Mouse (Mus musculus) Patski (cell line): ENCODE measurements around the gene Asic2. TPM values are rescaled to one million over a fixed set of nuclear protein-coding genes. Genes with fewer than 3 reads are reported as not detected.
A peak's percentile ranks its signal among the peaks of the same experiment; 100 is the strongest.

ENCODE experiments used
- ATAC-seq: fragments of 100-300 bp; one replicate; pipeline ENCODE4 v1.8.0; 2021
- CTCF ChIA-PET: fragments of 350-600 bp; sonication (Branson Sonifier 250); formaldehyde crosslinking; loops from one replicate; lab custom pipeline; 2022; ENCODE audit warnings: inconsistent platforms; lab: Charles Lee
- POLR2A ChIA-PET: fragments of 350-600 bp; sonication (Branson Sonifier 250); formaldehyde crosslinking; loops from one replicate; lab custom pipeline; 2022; ENCODE audit warnings: antibody characterized with exemption, inconsistent platforms; lab: Charles Lee
- DNase-seq: peaks from one replicate; pipeline ENCODE4 v3.0.0-alpha.2; 2011; ENCODE audit warnings: low read depth, low spot score
- H3K27me3 ChIP-seq: fragments of 371-371 bp; one replicate; pipeline ENCODE4 v1.5.1; 2021
- CTCF ChIP-seq: fragments of 100-300 bp; IDR thresholded peaks from one replicate; pipeline ENCODE4 v1.5.1; 2021
- in situ Hi-C: fragments of 300-500 bp; cut with MboI; formaldehyde crosslinking; loops from 3 replicates; pipeline ENCODE4 v1.11.1; 2018; ENCODE audit warnings: low pct_unique_long_range_greater_than_20kb, mixed read lengths
- polyA plus RNA-seq: library from polyadenylated mRNA; unstranded; gene quantifications from one replicate; pipeline ENCODE4 v1.2.3, GENCODE M21; 2021

The Asic2 gene
- polyA plus RNA-seq, 1 experiment from 2014 or later = 0.04 TPM

- no peak for TF ChIP-seq CTCF
- CTCF ChIA-PET = no interaction called here
- ATAC-seq = no peak
Measured at GRCm38 (mm10) chr11:81670436-81670835, 297.8 kb downstream of the Asic2 start.

GRCm38 (mm10) chr11:81658850-81659249, 309.4 kb downstream of the Asic2 start:
- ATAC-seq = no peak
- no peak for TF ChIP-seq CTCF
- ChIA-PET CTCF (no interaction called here), POLR2A (no interaction called here)
- peaks cover 64% of the 10 kb centered on the region for H3K27me3 ChIP-seq
- in situ Hi-C loops = no loop called here
- DNase-seq = no peak

More at GRCm38 (mm10) chr11:81670436-81670835, 297.8 kb downstream of the Asic2 start:
- H3K27me3 ChIP-seq = peaks cover 21% of the 10 kb centered on the region
- POLR2A ChIA-PET = no interaction called here
- in situ Hi-C loops = no loop called here
- DNase-seq = no peak

DNA sequence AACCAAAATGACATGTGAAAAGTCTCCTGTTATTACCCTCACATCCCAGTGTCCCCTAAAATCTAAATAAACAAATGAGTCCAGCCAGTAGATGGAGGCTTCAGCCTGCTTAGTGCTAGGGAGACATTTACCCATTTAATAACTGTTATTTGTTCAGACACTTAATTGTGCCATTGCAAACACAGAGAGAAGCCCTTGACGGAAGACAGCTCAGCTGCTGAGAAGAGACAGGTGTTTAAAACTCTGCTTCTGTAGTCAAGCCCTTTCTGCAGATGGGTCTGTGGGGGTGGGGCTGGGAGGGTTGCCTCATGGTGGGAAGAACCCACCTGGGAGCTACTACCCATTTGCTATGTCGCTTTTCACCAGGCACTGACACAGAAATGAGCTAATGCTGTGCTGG, 311.1 kb downstream of the Asic2 start:
- DNase-seq (no peak), ATAC-seq (no peak)
- TF ChIP-seq CTCF = no peak
- in situ Hi-C loops = no loop called here
- peaks cover 64% of the 10 kb centered on the region for H3K27me3 ChIP-seq
- ChIA-PET POLR2A (no interaction called here), CTCF (no interaction called here)

DNA sequence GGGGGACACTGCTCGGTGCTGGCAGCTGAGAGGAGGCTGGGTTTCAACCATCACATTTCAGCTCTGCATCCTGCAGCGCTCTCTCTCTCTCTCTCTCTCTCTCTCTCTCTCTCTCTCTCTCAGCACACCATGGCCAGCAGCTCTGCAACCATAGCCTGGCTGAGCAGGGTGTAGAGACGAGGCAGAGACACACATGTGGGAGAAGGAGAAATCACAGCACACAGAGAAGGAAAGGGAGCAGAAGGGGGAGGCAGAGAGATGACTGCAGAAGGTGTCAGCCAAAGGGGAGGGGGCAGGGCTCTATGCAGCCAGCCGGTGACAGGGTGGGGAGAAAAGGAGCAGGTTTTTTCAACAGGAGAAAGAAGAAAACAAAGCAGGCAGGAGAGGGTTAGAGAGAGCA, 320.4 kb downstream of the Asic2 start:
- DNase-seq = no peak
- peaks cover 40% of the 10 kb centered on the region for H3K27me3 ChIP-seq
- in situ Hi-C loops = loop anchor here (10.0 kb wide), 1 partner anchor 527 kb away; no protein-coding TSS in a partner anchor
- CTCF ChIA-PET = no interaction called here
- ATAC-seq = no peak
- POLR2A ChIA-PET = no interaction called here
- no peak for TF ChIP-seq CTCF

DNA sequence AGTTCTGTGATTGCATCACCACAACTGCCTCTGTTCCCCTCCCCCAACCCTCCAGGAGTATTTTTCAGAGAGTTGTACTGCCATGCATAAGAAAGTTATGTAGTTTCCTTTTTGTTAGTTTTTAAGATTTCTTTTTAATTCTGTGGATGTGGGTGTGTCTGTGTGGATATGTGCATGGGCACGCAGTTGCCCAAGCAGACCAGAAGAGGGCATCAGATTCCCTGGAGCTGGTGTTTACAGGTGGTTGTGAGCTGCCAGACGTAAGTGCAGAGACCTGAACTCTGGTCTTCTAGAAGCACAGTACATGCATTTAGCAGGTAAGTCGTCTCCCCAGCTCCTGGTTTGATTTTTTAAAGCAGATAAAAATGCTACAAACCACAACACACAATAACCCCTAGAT, 322.7 kb downstream of the Asic2 start:
- peaks cover 29% of the 10 kb centered on the region for H3K27me3 ChIP-seq
- CTCF ChIA-PET = no interaction called here
- no peak for ATAC-seq
- peak; percentile 26 for TF ChIP-seq CTCF
- in situ Hi-C loops = loop anchor here (10.0 kb wide), 1 partner anchor 529 kb away; no protein-coding TSS in a partner anchor
- no peak for DNase-seq
- POLR2A ChIA-PET = no interaction called here

- ChIA-PET CTCF (no interaction called here), POLR2A (no interaction called here)
- in situ Hi-C loops = loop anchor here (10.0 kb wide), 1 partner anchor 348 kb away; no protein-coding TSS in a partner anchor
- ATAC-seq (no peak), DNase-seq (no peak)
- TF ChIP-seq CTCF = no peak
- H3K27me3 ChIP-seq = peaks cover 20% of the 10 kb centered on the region
Measured at GRCm38 (mm10) chr11:81636356-81636755, 331.9 kb downstream of the Asic2 start.

DNA sequence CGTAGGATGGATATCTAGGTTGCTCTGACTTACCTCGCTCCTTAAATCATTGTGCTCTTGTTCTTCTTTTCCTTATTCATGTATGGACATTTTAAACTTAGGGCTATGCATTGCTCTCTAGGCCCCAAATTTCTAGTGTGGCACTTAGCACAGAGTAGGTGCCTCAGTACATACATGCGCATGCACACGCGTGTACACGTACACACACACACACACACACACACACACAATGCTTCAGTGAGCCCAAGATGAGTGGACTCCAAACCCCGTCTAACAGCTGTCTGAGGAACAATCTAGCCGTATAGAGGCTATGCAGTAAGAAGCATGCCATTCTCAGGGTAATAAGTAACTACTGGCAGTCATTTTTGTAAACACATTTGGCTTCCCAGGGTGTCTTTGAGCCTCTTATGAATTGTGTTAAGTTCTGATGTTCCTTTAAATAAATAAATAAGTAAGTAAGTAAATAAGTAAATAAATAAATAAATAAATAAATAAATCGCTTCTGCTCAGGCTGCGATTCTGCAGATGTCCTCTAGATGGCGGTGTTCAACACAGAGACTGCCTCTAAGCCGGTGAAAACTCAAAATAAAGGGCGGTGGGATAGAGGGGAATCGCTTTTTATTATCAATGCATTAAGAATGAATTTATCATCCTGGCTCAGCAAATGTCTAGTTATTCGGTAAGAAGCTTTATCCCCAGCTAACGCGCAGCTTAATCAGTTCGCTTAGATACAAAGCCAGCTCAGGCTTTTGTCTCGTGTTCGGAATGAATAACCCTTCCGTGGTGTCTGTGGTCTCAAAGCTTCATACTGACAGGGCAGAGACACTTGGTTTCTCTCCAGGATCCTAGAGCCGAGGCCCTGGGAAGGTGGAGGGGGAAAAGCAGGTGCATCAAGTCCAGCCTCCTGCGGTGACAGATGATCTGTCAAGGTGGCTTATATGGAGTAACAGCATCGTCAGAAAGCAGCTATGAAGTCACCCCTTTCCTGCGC, 333.6 kb downstream of the Asic2 start:
- in situ Hi-C loops = loop anchor here (10.0 kb wide), 1 partner anchor 350 kb away; no protein-coding TSS in a partner anchor
- POLR2A ChIA-PET = interaction anchor here (1.1 kb wide), 1 partner anchor 540 kb away, joined by 3 read pairs; no protein-coding TSS in a partner anchor
- peak; percentile 81 for TF ChIP-seq CTCF
- ATAC-seq (no peak), DNase-seq (peak; percentile 6)
- peaks cover 18% of the 10 kb centered on the region for H3K27me3 ChIP-seq
- CTCF ChIA-PET = interaction anchor here (0.7 kb wide), 2 partner anchors 9 to 14 kb away, joined by 3 read pairs; no protein-coding TSS in a partner anchor

DNA sequence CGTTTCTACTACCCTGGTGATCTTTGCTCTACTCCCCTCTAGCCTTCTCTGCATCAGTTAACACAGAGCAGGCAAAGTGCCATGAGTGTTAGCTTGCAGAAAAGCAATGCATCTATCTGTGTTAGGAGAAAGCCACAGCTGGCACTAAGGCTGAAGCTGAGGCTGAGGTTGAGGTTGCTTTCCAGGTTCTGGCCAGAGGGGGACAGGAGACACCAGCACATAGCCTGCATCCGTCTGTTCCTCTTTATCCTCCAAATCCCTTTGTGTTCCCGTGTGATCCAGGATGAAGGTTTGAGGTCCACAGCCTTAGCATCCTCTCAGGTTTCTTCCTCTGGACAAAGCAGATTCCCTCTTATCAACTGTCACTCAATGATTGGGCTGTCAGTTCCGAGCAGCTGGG, 343.1 kb downstream of the Asic2 start:
- peaks cover 19% of the 10 kb centered on the region for H3K27me3 ChIP-seq
- ChIA-PET CTCF (interaction anchor here (1.2 kb wide), 1 partner anchor 10 kb away, joined by 3 read pairs; no protein-coding TSS in a partner anchor), POLR2A (no interaction called here)
- TF ChIP-seq CTCF = no peak
- in situ Hi-C loops = no loop called here
- ATAC-seq (no peak), DNase-seq (no peak)

DNA sequence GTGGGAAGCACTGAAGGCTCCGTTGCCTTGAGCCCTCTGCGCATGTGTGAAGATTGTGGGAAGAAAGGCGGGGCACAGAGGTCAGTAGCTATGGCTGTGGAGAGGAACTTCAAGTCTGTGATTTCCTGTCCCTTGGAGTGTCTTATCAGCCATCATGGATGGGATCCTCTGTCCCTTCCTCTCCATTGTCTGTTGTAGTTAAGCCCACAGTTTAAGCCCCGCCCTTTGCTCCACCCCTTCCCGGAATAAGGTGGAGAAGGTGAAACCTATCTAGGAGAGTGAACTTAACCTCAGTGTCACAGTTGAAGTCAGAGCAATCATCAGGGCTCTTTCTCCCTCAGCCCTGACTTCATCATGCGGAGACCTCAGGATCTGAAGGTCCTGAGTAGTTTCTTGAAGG, 347.7 kb downstream of the Asic2 start:
- POLR2A ChIA-PET = no interaction called here
- ATAC-seq (no peak), DNase-seq (no peak)
- H3K27me3 ChIP-seq = peaks cover 25% of the 10 kb centered on the region
- no peak for TF ChIP-seq CTCF
- in situ Hi-C loops = loop anchor here (25.0 kb wide), 1 partner anchor 1333 kb away; no protein-coding TSS in a partner anchor
- CTCF ChIA-PET = no interaction called here

DNA sequence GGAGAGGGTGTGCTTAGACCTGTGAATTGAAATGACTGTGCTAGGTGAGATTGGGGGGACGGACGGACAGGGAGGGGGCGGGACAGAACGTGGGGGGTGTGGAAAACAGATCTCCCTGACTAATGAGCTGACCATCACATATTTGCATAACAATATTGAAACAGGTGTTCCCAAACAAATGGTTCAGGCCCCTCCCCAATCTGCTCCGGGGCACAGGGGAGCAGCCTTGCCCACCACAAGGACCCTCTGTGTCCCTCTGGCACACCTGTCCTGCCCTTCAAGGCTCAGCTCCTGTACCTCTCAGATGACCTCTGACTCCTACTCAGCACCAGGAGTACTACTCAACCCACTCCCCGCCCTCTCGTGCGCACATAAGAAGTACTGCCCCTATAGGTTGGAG, 351.8 kb downstream of the Asic2 start:
- ATAC-seq (no peak), DNase-seq (no peak)
- ChIA-PET POLR2A (no interaction called here), CTCF (no interaction called here)
- in situ Hi-C loops = loop anchor here (10.0 to 25.0 kb wide), 3 partner anchors 242 to 1329 kb away; no protein-coding TSS in a partner anchor
- H3K27me3 ChIP-seq = peaks cover 10% of the 10 kb centered on the region
- peak; percentile 30 for TF ChIP-seq CTCF
